Mouse (Mus musculus) cerebral cortex, adult 2 months (tissue): ENCODE data around the gene Npas3.

Experiments used
- WGBS: fragments of 180-500 bp; shearing (Covaris S2); methylation state at CpG from one replicate; pipeline ENCODE4 v1.1.7; 2018; 5-methylcytosine and 5-hydroxymethylcytosine counted together

Npas3 gene

GRCm38 (mm10) chr12:53999647-54000637, 751.5 kb downstream of the Npas3 start:
- WGBS, result 72% methylated on average over 15 of the region's 15 CpGs

GRCm38 (mm10) chr12:54002496-54002895, 754.0 kb downstream of the Npas3 start:
- WGBS, result 73% methylated on average over 4 of the region's 4 CpGs

DNA sequence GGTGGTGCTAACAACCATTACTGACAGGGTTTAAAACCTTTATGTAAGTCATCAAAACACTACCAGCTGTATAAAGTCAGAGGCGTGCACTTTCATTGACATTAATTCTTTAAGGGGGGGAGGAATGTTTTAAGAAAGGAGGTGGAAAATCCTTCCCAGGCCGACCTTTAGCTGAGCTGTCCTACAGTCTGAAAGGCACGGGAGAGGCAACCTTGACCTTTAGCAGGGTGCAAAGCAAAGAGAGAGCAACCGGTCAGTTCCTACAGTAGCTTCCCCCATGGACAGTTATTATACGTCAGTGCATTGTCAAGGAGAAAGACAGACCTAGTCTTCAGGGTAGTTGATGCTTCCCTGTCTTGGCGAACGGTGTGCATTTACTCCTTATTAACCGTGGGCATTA, 756.1 kb downstream of the Npas3 start:
- WGBS, result 78% methylated on average over 8 of the region's 8 CpGs

DNA sequence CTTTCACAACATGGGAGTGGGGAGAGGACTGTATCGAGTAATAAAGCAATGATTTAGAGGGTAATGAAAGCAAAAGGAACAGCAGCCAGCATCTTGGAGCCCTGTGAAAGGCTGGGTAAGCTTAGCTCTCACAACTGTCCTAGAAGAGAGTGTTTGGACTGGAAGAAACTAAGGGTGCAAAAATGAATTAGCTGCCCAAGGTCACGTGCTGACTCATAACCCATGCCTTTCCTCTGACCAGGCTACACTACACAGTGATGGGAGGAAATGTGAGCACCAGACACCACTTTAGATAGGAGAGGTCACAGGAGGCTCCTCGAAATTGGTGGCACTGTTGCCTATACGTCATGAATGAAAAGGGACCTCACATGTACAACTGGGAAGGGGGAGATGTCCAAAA, 757.1 kb downstream of the Npas3 start:
- 81% methylated on average over 4 of the region's 4 CpGs for WGBS

DNA sequence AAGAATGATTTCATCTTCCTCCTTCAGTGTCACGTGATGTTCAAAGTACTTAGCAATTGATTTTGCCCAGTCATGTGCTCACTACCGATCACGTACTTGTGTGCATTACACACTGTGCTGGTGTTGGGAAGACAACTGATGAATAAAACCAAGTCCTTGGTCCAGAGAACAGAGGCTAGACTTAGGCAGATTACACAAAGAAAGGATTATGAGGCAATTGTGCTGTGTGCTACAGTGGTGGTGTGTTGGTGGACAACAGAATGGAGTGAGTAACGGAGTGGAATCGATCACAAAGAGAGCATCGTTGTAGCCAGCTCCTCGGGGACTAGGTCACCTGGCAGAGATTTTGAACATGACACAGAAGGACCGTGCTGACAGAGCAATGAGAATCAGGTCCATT, 769.5 kb downstream of the Npas3 start:
- WGBS, result 56% methylated on average over 8 of the region's 8 CpGs

- WGBS, result 73% methylated on average over 8 of the region's 8 CpGs
Measured at GRCm38 (mm10) chr12:54019979-54020378, 771.5 kb downstream of the Npas3 start.

DNA sequence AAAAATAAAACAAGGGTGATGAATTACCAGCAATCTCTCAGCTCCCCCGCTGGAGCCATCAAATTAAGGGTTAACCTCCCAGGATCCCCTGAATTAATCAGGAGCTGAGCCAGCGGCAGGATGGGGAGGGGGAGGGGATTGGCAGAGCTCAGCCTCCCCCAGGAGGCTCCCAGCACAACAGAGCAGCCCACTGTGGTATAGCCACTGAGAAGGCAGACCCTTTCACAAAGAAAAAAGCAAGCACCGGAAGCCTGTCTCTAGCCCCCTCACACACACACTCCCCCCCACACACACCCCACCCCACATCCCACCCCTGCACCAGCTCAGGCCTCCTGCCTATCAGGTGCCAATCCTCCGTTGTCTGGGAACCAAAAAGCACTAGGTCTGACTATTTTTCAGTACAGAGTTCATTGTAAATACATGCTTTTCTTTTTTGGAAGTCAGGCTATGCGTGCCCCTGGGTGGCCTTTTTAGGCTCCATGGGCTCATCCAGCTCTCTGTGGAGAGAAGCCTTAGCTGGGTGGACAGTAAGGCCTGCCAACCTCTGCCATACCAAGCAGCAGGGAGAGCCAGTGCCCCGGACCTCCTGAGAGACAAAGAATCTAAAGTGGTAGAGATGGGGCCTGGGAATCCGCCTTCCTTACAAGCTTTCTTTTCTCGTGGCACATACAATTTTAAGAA, 786.3 kb downstream of the Npas3 start:
- 54% methylated on average over 8 of the region's 8 CpGs for WGBS

DNA sequence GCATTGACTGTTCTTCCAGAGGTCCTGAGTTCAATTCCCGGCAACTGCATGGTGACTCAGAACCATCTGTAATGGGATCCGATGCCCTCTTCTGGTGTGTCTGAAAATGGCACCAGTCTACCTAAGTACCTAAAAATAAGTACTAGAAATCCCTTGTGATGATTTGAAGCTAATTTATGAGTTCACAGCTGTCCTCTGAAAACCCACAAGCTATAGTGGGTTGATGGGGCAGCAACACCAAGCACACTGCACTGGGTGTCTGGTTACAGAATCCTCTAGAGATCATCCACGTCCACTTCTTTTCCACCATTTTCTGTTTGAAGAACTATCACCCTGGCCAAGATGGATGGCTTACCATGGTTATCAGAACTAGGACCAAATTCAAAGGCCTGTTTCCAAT, 789.1 kb downstream of the Npas3 start:
- 96% methylated on average over 3 of the region's 3 CpGs for WGBS

DNA sequence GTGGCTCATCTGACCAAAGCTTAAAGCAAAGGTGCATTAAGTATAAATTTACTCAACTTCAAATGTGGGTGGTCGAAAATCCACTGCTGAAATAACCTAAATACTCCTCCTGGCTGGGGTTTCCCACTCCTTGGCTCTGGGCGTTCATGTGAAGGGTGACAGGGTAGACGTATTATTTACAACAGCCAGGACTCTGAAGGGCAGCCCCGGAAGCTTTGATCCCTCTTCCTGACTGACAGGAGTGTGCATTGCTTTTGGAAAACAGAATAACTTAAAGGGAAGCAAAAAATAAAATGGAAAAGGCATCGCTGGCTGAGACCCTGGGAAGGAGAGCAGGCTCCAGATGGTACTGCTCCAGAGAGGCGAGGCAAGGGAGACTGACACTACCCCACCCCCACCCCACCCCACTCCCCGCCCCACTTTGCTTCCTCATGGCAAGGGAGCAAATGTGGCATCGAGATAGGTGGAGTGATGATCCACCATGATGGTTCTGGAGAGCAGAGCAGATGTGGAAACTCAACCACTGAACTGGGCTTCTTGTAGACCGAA, 794.6 kb downstream of the Npas3 start:
- WGBS, result 58% methylated on average over 9 of the region's 9 CpGs

DNA sequence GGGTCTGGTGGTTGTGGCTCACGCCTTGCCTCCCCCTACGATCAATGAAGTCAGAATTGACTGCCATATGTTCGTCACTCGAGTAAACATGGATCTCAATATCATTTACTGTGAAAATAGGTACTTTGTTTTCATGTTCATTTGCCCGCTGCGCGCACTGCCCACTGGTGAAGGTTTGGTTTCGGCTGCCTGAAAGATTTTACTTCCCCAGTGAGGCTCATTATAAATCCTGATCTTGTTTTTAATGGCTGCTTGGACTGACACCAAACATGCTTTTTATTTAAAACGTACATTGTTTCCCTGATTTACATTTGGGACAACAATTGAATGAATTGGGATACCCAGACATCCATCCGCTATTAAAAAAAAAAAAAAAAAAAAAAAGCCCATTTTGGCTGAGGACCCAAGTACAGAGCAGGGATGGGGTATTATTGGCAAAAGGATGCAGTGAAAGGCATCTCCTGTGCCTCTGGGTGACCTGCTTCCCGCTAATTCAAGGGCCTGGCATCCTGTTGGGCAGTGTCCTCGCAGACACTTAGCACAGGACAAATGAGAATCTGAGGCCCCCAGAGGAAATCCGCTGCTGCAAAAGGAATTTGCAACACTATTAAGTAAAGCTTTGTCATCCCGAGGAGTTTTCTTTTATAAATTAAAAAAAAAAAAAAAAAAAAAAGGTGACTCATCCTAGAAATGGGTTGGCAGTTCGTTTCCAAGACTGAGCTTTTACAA, 796.3 kb downstream of the Npas3 start:
- 56% methylated on average over 15 of the region's 15 CpGs for WGBS

DNA sequence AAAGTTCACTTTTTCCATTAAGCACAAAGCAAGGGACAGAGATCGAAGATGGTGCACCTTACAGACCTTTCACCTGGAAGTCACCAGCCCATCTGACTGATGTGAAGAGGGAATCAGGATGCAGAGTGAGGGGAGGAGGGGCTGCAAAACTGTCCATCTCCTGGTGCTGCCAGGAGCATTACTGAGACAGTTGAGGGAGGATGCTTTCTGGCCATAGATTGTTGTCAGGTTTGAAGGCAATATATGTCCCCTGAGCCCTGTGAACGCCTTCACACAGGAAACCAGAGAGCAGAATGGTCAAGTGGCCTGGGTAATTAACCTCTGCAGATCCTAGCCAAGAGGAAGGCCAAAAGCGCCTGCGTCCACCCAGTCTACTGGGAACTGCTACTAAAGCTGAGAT, 796.9 kb downstream of the Npas3 start:
- WGBS, result 88% methylated on average over 4 of the region's 4 CpGs

DNA sequence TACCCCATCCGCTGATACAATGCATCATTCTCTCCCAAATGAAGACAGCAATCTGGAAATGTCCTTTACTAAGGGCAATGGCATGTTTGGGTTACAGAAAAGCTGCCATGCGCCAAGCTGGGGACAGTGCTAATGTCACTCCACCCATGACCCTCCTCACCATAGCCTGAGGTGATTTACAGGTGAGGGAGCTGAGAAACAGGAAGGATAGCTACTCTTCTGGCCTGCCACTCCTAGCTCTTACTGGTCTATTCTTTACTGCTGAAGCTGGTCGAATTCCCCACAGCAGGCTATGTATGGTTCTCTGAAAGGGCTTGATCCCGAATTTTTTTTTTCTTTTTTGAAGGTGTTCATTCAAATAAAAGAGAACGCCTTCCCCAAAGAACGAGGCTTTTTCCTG, 798.3 kb downstream of the Npas3 start:
- 67% methylated on average over 6 of the region's 6 CpGs for WGBS

- WGBS, result 85% methylated on average over 5 of the region's 5 CpGs
Measured at GRCm38 (mm10) chr12:54048126-54048525, 799.6 kb downstream of the Npas3 start.

- WGBS, result 88% methylated on average over 4 of the region's 4 CpGs
Measured at GRCm38 (mm10) chr12:54049926-54050325, 801.4 kb downstream of the Npas3 start.

GRCm38 (mm10) chr12:54052939-54053338, 804.5 kb downstream of the Npas3 start:
- 72% methylated on average over 3 of the region's 3 CpGs for WGBS

DNA sequence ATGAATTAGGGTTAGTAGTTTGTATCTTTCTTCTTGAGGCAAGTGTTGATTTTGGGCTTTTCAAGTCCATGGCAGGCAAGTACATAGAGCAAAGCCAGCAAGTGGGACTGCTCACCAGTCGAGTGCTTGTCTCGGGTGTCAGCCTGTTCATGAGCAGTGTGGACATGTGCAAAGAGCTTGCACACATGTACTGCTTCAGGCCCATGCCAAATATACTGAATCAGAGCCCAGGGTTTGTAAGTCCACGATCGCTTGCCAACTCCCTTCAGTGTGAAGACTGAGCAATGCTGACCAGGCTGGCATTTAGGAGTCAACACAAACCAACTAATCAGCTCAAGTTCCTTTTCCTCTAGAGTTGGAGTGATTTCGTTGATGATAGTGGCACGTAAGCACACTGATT, 805.1 kb downstream of the Npas3 start:
- 81% methylated on average over 6 of the region's 6 CpGs for WGBS

GRCm38 (mm10) chr12:54060732-54061131, 812.3 kb downstream of the Npas3 start:
- whole genome bisulfite sequencing, result 12% methylated on average over 8 of the region's 8 CpGs

- WGBS, result 65% methylated on average over 6 of the region's 6 CpGs
Measured at GRCm38 (mm10) chr12:54061168-54061567, 812.7 kb downstream of the Npas3 start.

- WGBS, result 82% methylated on average over 16 of the region's 16 CpGs
Measured at GRCm38 (mm10) chr12:54064986-54065385, 816.5 kb downstream of the Npas3 start.

DNA sequence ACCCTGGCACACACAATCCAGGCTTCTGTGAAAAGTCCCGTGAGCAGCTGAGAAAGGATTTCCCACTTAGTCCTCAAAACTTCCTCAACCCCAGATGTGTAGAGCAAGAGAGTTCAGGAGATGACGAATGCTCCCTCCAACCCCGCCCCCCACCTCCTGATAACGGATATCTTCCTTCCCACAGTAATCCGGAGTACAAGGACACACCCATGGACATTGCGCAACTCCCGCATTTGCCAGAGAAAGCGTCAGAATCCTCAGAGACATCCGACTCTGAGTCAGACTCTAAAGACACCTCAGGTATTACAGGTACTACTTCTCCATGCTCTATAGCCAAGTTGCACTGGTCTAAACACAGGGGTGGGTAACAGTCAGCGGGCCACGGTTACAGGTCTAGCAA, 817.1 kb downstream of the Npas3 start:
- 83% methylated on average over 11 of the region's 11 CpGs for WGBS

DNA sequence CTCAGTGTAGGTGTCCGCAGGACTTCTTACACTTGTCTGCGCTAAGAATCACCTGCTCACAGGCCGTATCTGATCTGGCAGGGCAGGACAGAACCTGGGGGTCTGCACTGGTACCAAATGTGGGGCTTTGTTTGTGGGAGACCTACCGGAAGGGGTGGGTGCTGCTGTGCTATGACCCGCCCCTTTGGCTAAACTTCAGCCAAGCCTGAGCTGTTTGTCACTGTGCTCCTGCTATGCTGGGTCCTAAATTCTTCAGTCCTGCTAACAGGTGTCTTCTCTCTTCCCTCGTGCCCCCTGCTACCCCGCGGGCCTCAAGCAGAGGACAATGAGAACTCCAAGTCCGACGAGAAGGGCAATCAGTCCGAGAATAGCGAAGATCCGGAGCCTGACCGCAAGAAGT, 818.9 kb downstream of the Npas3 start:
- WGBS, result 62% methylated on average over 14 of the region's 14 CpGs
